Mouse (Mus musculus) hindbrain, embryonic 14.5 days (tissue): ENCODE results near the gene Smim15. TPM values are rescaled to one million over a fixed set of nuclear protein-coding genes. Genes with fewer than 3 reads are reported as not detected.

Experiments
- ATAC-seq: fragments of 200-750 bp; cut with Nextera tagmentation; 2 replicates; pipeline ENCODE4 v1.8.0; 2017; ENCODE audit warnings: moderate number of reproducible peaks, mild to moderate bottlenecking, moderate TSS enrichment, moderate library complexity; ENCODE audit not compliant: low FRiP score
- DNase-seq: peaks from one replicate; pipeline ENCODE4 v3.0.0-alpha.2; 2015; ENCODE audit warnings: low spot score
- H3K27ac ChIP-seq: fragments of 300-500 bp; sonication (generic); 2 replicates; pipeline ENCODE4 v1.5.1; 2014; ENCODE audit warnings: mild to moderate bottlenecking, moderate library complexity
- H3K27me3 ChIP-seq: fragments of 300-500 bp; sonication (generic); 2 replicates; pipeline ENCODE4 v1.6.1; 2014; ENCODE audit warnings: mild to moderate bottlenecking, low read length, mixed read lengths; ENCODE audit not compliant: control insufficient read depth, insufficient read depth
- H3K36me3 ChIP-seq: fragments of 300-500 bp; sonication (generic); replicated peaks from 2 replicates; pipeline ENCODE4 v1.6.1; 2014; ENCODE audit not compliant: control insufficient read depth, insufficient read depth
- H3K4me1 ChIP-seq: fragments of 300-500 bp; sonication (generic); replicated peaks from 2 replicates; pipeline ENCODE4 v1.6.1; 2014; ENCODE audit warnings: antibody characterized with exemption, low read length, mixed read lengths; ENCODE audit not compliant: control insufficient read depth, insufficient read depth
- H3K4me2 ChIP-seq: fragments of 300-500 bp; sonication (generic); replicated peaks from 2 replicates; pipeline ENCODE4 v1.6.1; 2014; ENCODE audit warnings: mild to moderate bottlenecking, moderate library complexity
- H3K4me3 ChIP-seq: fragments of 300-500 bp; sonication (generic); replicated peaks from 2 replicates; pipeline ENCODE4 v1.5.1; 2014; ENCODE audit warnings: mild to moderate bottlenecking, low read length
- H3K9ac ChIP-seq: fragments of 300-500 bp; sonication (generic); 2 replicates; pipeline ENCODE4 v1.6.1; 2014
- H3K9me3 ChIP-seq: fragments of 300-500 bp; sonication (generic); 2 replicates; pipeline ENCODE4 v1.6.1; 2016; ENCODE audit warnings: low read length; ENCODE audit not compliant: control insufficient read depth
- WGBS: fragments of 180-500 bp; shearing (Covaris S2); extraction: QIAGEN DNeasy Blood & Tissue Kit; methylation state at CpG from one replicate; pipeline ENCODE4 v1.1.7; 2014; 5-methylcytosine and 5-hydroxymethylcytosine counted together
- polyA plus RNA-seq: library from polyadenylated mRNA; unstranded; fragments of >200 nt; fragmentation: Nextera tagmentation; extraction: Ambion mirVana; gene quantifications from 2 replicates; pipeline ENCODE4 v1.2.1, GENCODE M21; 2014

The Smim15 gene
- polyA plus RNA-seq = 33.6 and 40.2 TPM in 2 replicates

- H3K4me2 ChIP-seq = peak within 1 kb of the TSS; percentile 52
- no peaks in the 10 kb centered on the region for H3K9me3 ChIP-seq
- ATAC-seq (peak; percentile 97), DNase-seq (peak; percentile 93)
- peaks cover 27% of the 10 kb centered on the region for H3K4me1 ChIP-seq
- H3K27ac ChIP-seq = peak within 1 kb of the TSS; percentile 82
- H3K36me3 ChIP-seq = peaks cover 10% of the 10 kb centered on the region
- WGBS = under 1% methylated on average over 62 of the region's 71 CpGs
- peak within 1 kb of the TSS; percentile 81 for H3K9ac ChIP-seq
- no peaks in the 10 kb centered on the region for H3K27me3 ChIP-seq
- H3K4me3 ChIP-seq = peak within 1 kb of the TSS; percentile 65
Measured at GRCm38 (mm10) chr13:108044222-108044941, at the start of gene Smim15. Gene Smim15 (plus strand): TSS chr13:108044446.

GRCm38 (mm10) chr13:107995211-107995610 lies 49.0 kb upstream of the Smim15 start:
- DNase-seq = no peak
- no peaks in the 10 kb centered on the region for H3K27me3 ChIP-seq
- no peaks in the 10 kb centered on the region for H3K9me3 ChIP-seq
- 40% methylated on average over 7 of the region's 7 CpGs for WGBS
- H3K4me1 ChIP-seq = no peaks in the 10 kb centered on the region
- H3K36me3 ChIP-seq = no peaks in the 10 kb centered on the region
- no peak overlapping the region for H3K4me3 ChIP-seq
- H3K9ac ChIP-seq = no peak overlapping the region
- no peak for ATAC-seq
- H3K4me2 ChIP-seq = no peak overlapping the region
- no peak overlapping the region for H3K27ac ChIP-seq

GRCm38 (mm10) chr13:107996301-107996700 lies 47.9 kb upstream of the Smim15 start:
- Histone ChIP-seq H3K4me2 (no peak overlapping the region), H3K27me3 (no peaks in the 10 kb centered on the region), H3K9me3 (no peaks in the 10 kb centered on the region), H3K9ac (no peak overlapping the region), H3K36me3 (no peaks in the 10 kb centered on the region), H3K27ac (no peak overlapping the region), H3K4me1 (no peaks in the 10 kb centered on the region), H3K4me3 (no peak overlapping the region)
- ATAC-seq (no peak), DNase-seq (no peak)
- WGBS = 98% methylated on average over 3 of the region's 3 CpGs

GRCm38 (mm10) chr13:108007861-108008260 lies 36.4 kb upstream of the Smim15 start:
- Histone ChIP-seq H3K9me3 (peaks cover 3% of the 10 kb centered on the region; the same call in 1 of the 2 replicates), H3K27me3 (no peaks in the 10 kb centered on the region), H3K27ac (no peak overlapping the region), H3K9ac (no peak overlapping the region), H3K4me1 (no peaks in the 10 kb centered on the region), H3K36me3 (no peaks in the 10 kb centered on the region), H3K4me2 (no peak overlapping the region), H3K4me3 (no peak overlapping the region)
- WGBS = 88% methylated on average over 4 of the region's 4 CpGs
- DNase-seq = no peak
- no peak for ATAC-seq

GRCm38 (mm10) chr13:108013110-108013509 lies 31.1 kb upstream of the Smim15 start:
- Histone ChIP-seq H3K4me3 (no peak overlapping the region), H3K27me3 (no peaks in the 10 kb centered on the region), H3K27ac (no peak overlapping the region), H3K36me3 (no peaks in the 10 kb centered on the region), H3K9me3 (peaks cover 3% of the 10 kb centered on the region; the same call in 1 of the 2 replicates), H3K4me2 (no peak overlapping the region), H3K9ac (no peak overlapping the region), H3K4me1 (no peaks in the 10 kb centered on the region)
- ATAC-seq = no peak
- 87% methylated on average over 8 of the region's 8 CpGs for WGBS
- no peak for DNase-seq

GRCm38 (mm10) chr13:108013839-108014238 lies 30.4 kb upstream of the Smim15 start:
- DNase-seq (no peak), ATAC-seq (no peak)
- 87% methylated on average over 6 of the region's 6 CpGs for WGBS
- Histone ChIP-seq H3K4me3 (no peak overlapping the region), H3K4me1 (no peaks in the 10 kb centered on the region), H3K4me2 (no peak overlapping the region), H3K27me3 (no peaks in the 10 kb centered on the region), H3K27ac (no peak overlapping the region), H3K36me3 (no peaks in the 10 kb centered on the region), H3K9me3 (no peaks in the 10 kb centered on the region), H3K9ac (no peak overlapping the region)

GRCm38 (mm10) chr13:108015166-108015565 lies 29.1 kb upstream of the Smim15 start:
- WGBS = 90% methylated on average over 6 of the region's 6 CpGs

GRCm38 (mm10) chr13:108017349-108017748 lies 26.9 kb upstream of the Smim15 start:
- ATAC-seq (no peak), DNase-seq (no peak)
- no peaks in the 10 kb centered on the region for H3K9me3 ChIP-seq
- no peaks in the 10 kb centered on the region for H3K27me3 ChIP-seq
- no peak overlapping the region for H3K9ac ChIP-seq
- no peaks in the 10 kb centered on the region for H3K4me1 ChIP-seq
- H3K4me2 ChIP-seq = no peak overlapping the region
- H3K4me3 ChIP-seq = no peak overlapping the region
- no peak overlapping the region for H3K27ac ChIP-seq
- H3K36me3 ChIP-seq = no peaks in the 10 kb centered on the region
- 85% methylated on average over 6 of the region's 6 CpGs for WGBS

More at GRCm38 (mm10) chr13:108015166-108015565, 29.1 kb upstream of the Smim15 start:
- no peak overlapping the region for H3K4me3 ChIP-seq
- H3K4me2 ChIP-seq = no peak overlapping the region
- DNase-seq (no peak), ATAC-seq (no peak)
- H3K9ac ChIP-seq = no peak overlapping the region
- H3K9me3 ChIP-seq = no peaks in the 10 kb centered on the region
- no peaks in the 10 kb centered on the region for H3K4me1 ChIP-seq
- H3K36me3 ChIP-seq = no peaks in the 10 kb centered on the region
- H3K27ac ChIP-seq = no peak overlapping the region
- H3K27me3 ChIP-seq = no peaks in the 10 kb centered on the region

GRCm38 (mm10) chr13:108025802-108026201 lies 18.4 kb upstream of the Smim15 start:
- no peaks in the 10 kb centered on the region for H3K9me3 ChIP-seq
- no peak for ATAC-seq
- H3K4me3 ChIP-seq = no peak overlapping the region
- no peak for DNase-seq
- no peaks in the 10 kb centered on the region for H3K27me3 ChIP-seq
- H3K9ac ChIP-seq = no peak overlapping the region
- H3K27ac ChIP-seq = no peak overlapping the region
- H3K36me3 ChIP-seq = no peaks in the 10 kb centered on the region
- H3K4me1 ChIP-seq = no peaks in the 10 kb centered on the region
- WGBS = 86% methylated on average over 3 of the region's 3 CpGs
- no peak overlapping the region for H3K4me2 ChIP-seq
